Mouse (Mus musculus) E14TG2a.4 (cell line): ENCODE results near the gene Akap13.

ENCODE experiments used
- CTCF ChIP-seq: conservative IDR thresholded peaks from 2 replicates; pipeline ENCODE4 v1.5.1; 2014; ENCODE audit warnings: low read length
- POU5F1 ChIP-seq: IDR thresholded peaks from 2 replicates; pipeline ENCODE4 v1.6.1; 2014; ENCODE audit warnings: low read length, borderline replicate concordance

GRCm38 (mm10) chr7:75656297-75656852 lies 201.0 kb downstream of the Akap13 start:
- TF ChIP-seq CTCF = no peak
- TF ChIP-seq POU5F1 = no peak
